In genomic region chr6:4003445-4003844, GRCm38 (mm10) we compare ENCODE assay signal across 8 mouse cellular contexts. TPM values are rescaled to one million over a fixed set of nuclear protein-coding genes. Genes with fewer than 3 reads are reported as not detected.
A peak's percentile ranks its signal among the peaks of the same experiment; 100 is the strongest.
DNase-seq lines count a peak whose midpoint lies in the region; ATAC-seq and TF ChIP-seq lines count a peak whose summit lies in the region.

No protein-coding gene starts in this region.

- peaks cover 10% of the 10 kb centered on the region; the same call in 1 of the 2 replicates for H3K4me1 ChIP-seq in lung, postnatal 0 days (ENCODE audit: insufficient read depth, low read depth, low read length)
- no peaks in the 10 kb centered on the region for H3K4me1 ChIP-seq in heart, embryonic 11.5 days (ENCODE audit: control insufficient read depth, insufficient read depth, low read length)
- no peaks in the 10 kb centered on the region for H3K4me1 ChIP-seq in limb, embryonic 11.5 days (ENCODE audit: control insufficient read depth, insufficient read depth, low read length)
- peaks cover 5% of the 10 kb centered on the region for H3K4me1 ChIP-seq in stomach, embryonic 14.5 days (ENCODE audit: control insufficient read depth, insufficient read depth, low read length)

- 0 out of 2 replicates have a peak overlapping the region, but pooled peaks have one; percentile 13 for H3K9ac ChIP-seq in lung, postnatal 0 days (replicated peaks; ENCODE audit: low read depth)
- H3K9ac ChIP-seq in heart, embryonic 11.5 days (ENCODE audit: low read depth, low read length), result peak overlapping the region; percentile 87
- H3K9ac ChIP-seq in limb, embryonic 11.5 days (ENCODE audit: low read length), result no peak overlapping the region
- no peak overlapping the region; the same call in 1 of the 2 replicates for H3K9ac ChIP-seq in stomach, embryonic 14.5 days (replicated peaks; ENCODE audit: low read depth, low read length)

- H3K27me3 ChIP-seq in lung, postnatal 0 days (replicated peaks; ENCODE audit: insufficient read depth, low read length), result no peaks in the 10 kb centered on the region
- no peaks in the 10 kb centered on the region for H3K27me3 ChIP-seq in heart, embryonic 11.5 days (ENCODE audit: control insufficient read depth, insufficient read depth, low read length)
- H3K27me3 ChIP-seq in limb, embryonic 11.5 days (ENCODE audit: control insufficient read depth, insufficient read depth, low read length), result no peaks in the 10 kb centered on the region
- no peaks in the 10 kb centered on the region for H3K27me3 ChIP-seq in stomach, embryonic 14.5 days (ENCODE audit: control insufficient read depth, insufficient read depth, low read length)

- no peaks in the 10 kb centered on the region for H3K9me3 ChIP-seq in lung, postnatal 0 days (ENCODE audit: low read length)
- H3K9me3 ChIP-seq in heart, embryonic 11.5 days (replicated peaks; ENCODE audit: control insufficient read depth, low read length), result no peaks in the 10 kb centered on the region
- no peaks in the 10 kb centered on the region for H3K9me3 ChIP-seq in limb, embryonic 11.5 days (ENCODE audit: control insufficient read depth, low read length)
- no peaks in the 10 kb centered on the region for H3K9me3 ChIP-seq in stomach, embryonic 14.5 days (ENCODE audit: control insufficient read depth, low read depth, low read length)

- H3K4me2 ChIP-seq in lung, postnatal 0 days (replicated peaks; ENCODE audit: low read depth, low read length), result peak overlapping the region; percentile 76
- peak overlapping the region; percentile 69 for H3K4me2 ChIP-seq in heart, embryonic 11.5 days
- peak overlapping the region; percentile 76; the same call in 1 of the 2 replicates for H3K4me2 ChIP-seq in limb, embryonic 11.5 days (ENCODE audit: low read depth, severe bottlenecking)
- H3K4me2 ChIP-seq in stomach, embryonic 14.5 days (replicated peaks; ENCODE audit: low read depth, low read length), result peak overlapping the region; percentile 71

- peak overlapping the region; percentile 60; the same call in 1 of the 2 replicates for H3K4me3 ChIP-seq in lung, postnatal 0 days (ENCODE audit: low read depth, low read length)
- peak overlapping the region; percentile 56 for H3K4me3 ChIP-seq in heart, embryonic 11.5 days (ENCODE audit: low read depth, low read length)
- H3K4me3 ChIP-seq in limb, embryonic 11.5 days (ENCODE audit: low read depth, low read length), result no peak overlapping the region; the same call in 1 of the 2 replicates
- H3K4me3 ChIP-seq in stomach, embryonic 14.5 days (ENCODE audit: low read depth, low read length), result peak overlapping the region; percentile 48; the same call in 1 of the 2 replicates

- peak overlapping the region; percentile 84 for H3K27ac ChIP-seq in lung, postnatal 0 days (ENCODE audit: low read length)
- H3K27ac ChIP-seq in heart, embryonic 11.5 days (ENCODE audit: low read depth, low read length), result peak overlapping the region; percentile 93
- H3K27ac ChIP-seq in limb, embryonic 11.5 days (replicated peaks; ENCODE audit: low read depth, low read length), result no peak overlapping the region
- H3K27ac ChIP-seq in stomach, embryonic 14.5 days (ENCODE audit: low read length), result peak overlapping the region; percentile 84; the same call in 1 of the 2 replicates

- no peak for TF ChIP-seq CTCF in lung, postnatal 0 days (IDR thresholded peaks at IDR 0.05)

- peak; percentile 40; the same call in 1 of the 2 replicates for TF ChIP-seq EP300 in lung, postnatal 0 days (IDR thresholded peaks at IDR 0.05)

- peak; percentile 71 for DNase-seq in lung, postnatal 0 days (ENCODE audit: low spot score)
- DNase-seq in lung, postnatal 4 days, result no peak
- no peak for DNase-seq in limb, embryonic 11.5 days (ENCODE audit: low spot score)
- no peak for DNase-seq in thymus, postnatal 10 days (ENCODE audit: low spot score in 2 of 2)
- DNase-seq in ovary, postnatal 14 days (ENCODE audit: low spot score), result no peak
- DNase-seq in thymus, postnatal 4 days, result no peak

- ATAC-seq in lung, postnatal 0 days, result peak; percentile 61
- no peak for ATAC-seq in heart, embryonic 11.5 days (replicated peaks; ENCODE audit: insufficient number of reproducible peaks, low FRiP score, low TSS enrichment)
- ATAC-seq in limb, embryonic 11.5 days (ENCODE audit: insufficient number of reproducible peaks, low FRiP score, low TSS enrichment, low read depth), result no peak
- ATAC-seq in stomach, embryonic 14.5 days (ENCODE audit: insufficient number of reproducible peaks, insufficient read depth, low FRiP score, low read depth), result no peak

- 6% methylated on average over 4 of the region's 4 CpGs for WGBS in lung, postnatal 0 days
- 35% methylated on average over 4 of the region's 4 CpGs for WGBS in heart, embryonic 11.5 days (ENCODE audit: insufficient replicate concordance)
- WGBS in limb, embryonic 11.5 days, result 47% methylated on average over 4 of the region's 4 CpGs
- 32% methylated on average over 4 of the region's 4 CpGs for WGBS in stomach, embryonic 14.5 days

- no peaks in the 10 kb centered on the region for H3K36me3 ChIP-seq in lung, postnatal 0 days (ENCODE audit: insufficient read depth, low read length)
- no peaks in the 10 kb centered on the region for H3K36me3 ChIP-seq in heart, embryonic 11.5 days (ENCODE audit: control insufficient read depth, insufficient read depth, low read length)
- H3K36me3 ChIP-seq in limb, embryonic 11.5 days (ENCODE audit: control insufficient read depth, insufficient read depth, low read length), result no peaks in the 10 kb centered on the region
- H3K36me3 ChIP-seq in stomach, embryonic 14.5 days (ENCODE audit: control insufficient read depth, insufficient read depth, low read length), result no peaks in the 10 kb centered on the region

RNA-seq across cellular contexts. Expression of gene Gng11, which starts 0.3 kb away (rescaled TPM):
- polyA plus RNA-seq in lung, postnatal 0 days (2015; fragmentation: Nextera tagmentation; extraction: Ambion mirVana), result 224 and 242 TPM in 2 replicates
- 69.3 and 71.5 TPM in 2 replicates for polyA plus RNA-seq in heart, embryonic 11.5 days (2014; fragmentation: Nextera tagmentation; extraction: Ambion mirVana)
- polyA plus RNA-seq in limb, embryonic 11.5 days (2014; fragmentation: Nextera tagmentation; extraction: Ambion mirVana), result 44.2 and 46.6 TPM in 2 replicates
- 79.1 and 83.7 TPM in 2 replicates for polyA plus RNA-seq in stomach, embryonic 14.5 days (2014; fragmentation: Nextera tagmentation; extraction: Ambion mirVana)

RNA-seq across cellular contexts. Expression of gene Gngt1, which starts 9.9 kb away (rescaled TPM):
- polyA plus RNA-seq in lung, postnatal 0 days (2015; fragmentation: Nextera tagmentation; extraction: Ambion mirVana), result not detected in 2 replicates
- polyA plus RNA-seq in heart, embryonic 11.5 days (2014; fragmentation: Nextera tagmentation; extraction: Ambion mirVana), result not detected in 2 replicates
- polyA plus RNA-seq in limb, embryonic 11.5 days (2014; fragmentation: Nextera tagmentation; extraction: Ambion mirVana), result not detected in 2 replicates
- polyA plus RNA-seq in stomach, embryonic 14.5 days (2014; fragmentation: Nextera tagmentation; extraction: Ambion mirVana), result not detected in 2 replicates

RNA-seq across cellular contexts. Expression of gene Tfpi2, which starts 14.7 kb away (rescaled TPM):
- polyA plus RNA-seq in lung, postnatal 0 days (2015; fragmentation: Nextera tagmentation; extraction: Ambion mirVana), result 6.9 and 7.0 TPM in 2 replicates
- polyA plus RNA-seq in heart, embryonic 11.5 days (2014; fragmentation: Nextera tagmentation; extraction: Ambion mirVana), result 4.0 and 4.6 TPM in 2 replicates
- polyA plus RNA-seq in limb, embryonic 11.5 days (2014; fragmentation: Nextera tagmentation; extraction: Ambion mirVana), result 0.56 and 0.92 TPM in 2 replicates
- polyA plus RNA-seq in stomach, embryonic 14.5 days (2014; fragmentation: Nextera tagmentation; extraction: Ambion mirVana), result 2.3 TPM in 2 replicates

Comparison
In these comparisons a context has a peak if more than half of its experiments do, and no peak if none do; other contexts are left out.
1. H3K9ac ChIP-seq: peak in lung, postnatal 0 days (single experiment) and heart, embryonic 11.5 days (single experiment); none in limb, embryonic 11.5 days (single experiment) and stomach, embryonic 14.5 days (single experiment).
2. Peak in every context shown above with its lines, with median percentiles within 50 percentile points of each other: H3K4me2 ChIP-seq.